Mouse (Mus musculus): ENCODE measurements at regions not wholly inside any gene's neighbourhood (a gene's known extent, or its start where the extent isn't known, plus 50 kb on each side); places are given as distances from the start of the nearest gene placed in this dataset.

DNA sequence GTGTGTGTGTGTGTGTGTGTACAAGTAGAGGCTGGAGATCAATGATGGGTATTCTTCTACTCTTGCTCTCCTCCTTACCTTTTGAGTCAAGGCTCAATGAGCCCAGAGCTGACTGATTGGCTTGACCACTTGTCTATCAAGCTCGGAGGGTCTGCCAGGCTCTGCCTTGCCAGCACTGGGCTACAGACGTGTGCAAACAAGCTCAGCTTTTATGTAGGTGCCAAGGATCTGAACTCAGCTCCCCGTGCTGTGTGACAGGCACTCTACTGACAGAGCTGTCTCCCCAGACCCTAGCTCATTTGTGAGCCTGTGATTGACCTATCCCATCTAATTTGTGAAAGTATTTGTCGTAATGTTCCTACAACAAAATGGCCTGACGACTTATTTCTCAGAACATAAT lies 54.2 kb upstream of the Cdc42bpa start:
- Histone ChIP-seq H3K4me1 (ENCODE audit: control insufficient read depth in 2 of 2, insufficient read depth in 2 of 2, low read length in 2 of 2) (no peaks in the 10 kb centered on the region), H3K9ac (ENCODE audit: low read length) (no peak overlapping the region), H3K27me3 (ENCODE audit: control insufficient read depth, insufficient read depth, low read length) (no peaks in the 10 kb centered on the region), H3K9me3 (ENCODE audit: control insufficient read depth, low read length) (0 out of 2 replicates have a peak, but pooled peaks cover 5% of the 10 kb centered on the region), H3K4me2 (ENCODE audit: low read length) (no peak overlapping the region), H3K4me3 (ENCODE audit: control insufficient read depth in 1 of 2, insufficient read depth in 1 of 2, low read depth in 1 of 2, low read length in 2 of 2) (no peak overlapping the region), H3K27ac (replicated peaks in 1 of 2; ENCODE audit: control insufficient read depth in 1 of 2, insufficient read depth in 1 of 2, low read depth in 2 of 2, low read length in 2 of 2) (no peak overlapping the region), H3K36me3 (ENCODE audit: control insufficient read depth, insufficient read depth, low read length) (no peaks in the 10 kb centered on the region)
- WGBS = 92% methylated on average over 5 of the region's 5 CpGs
- no peak for ATAC-seq (ENCODE audit: insufficient number of reproducible peaks, insufficient read depth, low FRiP score, low read depth)

- no peaks in the 10 kb centered on the region for H3K27me3 ChIP-seq (ENCODE audit: control insufficient read depth, insufficient read depth, low read length)
Measured at GRCm38 (mm10) chr1:179892711-179893110, 67.6 kb upstream of the Cdc42bpa start.

DNA sequence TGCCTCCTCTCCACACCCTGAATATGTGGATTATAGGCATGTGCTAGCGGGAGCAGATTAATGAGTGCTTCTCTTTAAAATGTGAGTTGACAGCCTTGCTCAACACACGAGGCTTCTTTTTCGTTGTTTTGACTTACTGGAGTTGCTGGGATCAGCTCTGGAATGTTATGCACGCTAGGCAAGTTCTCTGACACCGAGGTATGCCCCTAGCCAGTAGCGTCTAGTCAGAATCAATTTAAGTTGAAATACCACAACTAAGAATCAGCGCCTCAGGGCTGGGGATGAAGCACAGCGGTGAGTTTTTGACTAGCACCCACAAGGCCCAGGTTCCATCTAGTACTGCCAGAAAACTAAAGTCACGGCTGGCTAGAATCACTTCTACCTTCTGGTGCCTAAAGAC lies 72.4 kb upstream of the Cdc42bpa start:
- H3K4me3 ChIP-seq (ENCODE audit: control insufficient read depth in 1 of 2, insufficient read depth in 1 of 2, low read depth in 1 of 2, low read length in 2 of 2) = no peak overlapping the region
- H3K27me3 ChIP-seq (ENCODE audit: control insufficient read depth, insufficient read depth, low read length) = no peaks in the 10 kb centered on the region
- 50% methylated on average over 9 of the region's 9 CpGs for WGBS
- no peaks in the 10 kb centered on the region for H3K4me1 ChIP-seq (ENCODE audit: control insufficient read depth in 2 of 2, insufficient read depth in 2 of 2, low read length in 2 of 2)
- no peak for ATAC-seq (ENCODE audit: insufficient number of reproducible peaks, insufficient read depth, low FRiP score, low read depth)
- H3K36me3 ChIP-seq (ENCODE audit: control insufficient read depth, insufficient read depth, low read length) = no peaks in the 10 kb centered on the region
- H3K9me3 ChIP-seq (ENCODE audit: control insufficient read depth, low read length) = no peaks in the 10 kb centered on the region
- H3K9ac ChIP-seq (ENCODE audit: low read length) = no peak overlapping the region
- H3K4me2 ChIP-seq (ENCODE audit: low read length) = no peak overlapping the region
- no peak overlapping the region for H3K27ac ChIP-seq (replicated peaks in 1 of 2; ENCODE audit: control insufficient read depth in 1 of 2, insufficient read depth in 1 of 2, low read depth in 2 of 2, low read length in 2 of 2)

More at GRCm38 (mm10) chr1:179892711-179893110, 67.6 kb upstream of the Cdc42bpa start:
- Histone ChIP-seq H3K36me3 (ENCODE audit: control insufficient read depth, insufficient read depth, low read length) (no peaks in the 10 kb centered on the region), H3K27ac (replicated peaks in 1 of 2; ENCODE audit: control insufficient read depth in 1 of 2, insufficient read depth in 1 of 2, low read depth in 2 of 2, low read length in 2 of 2) (no peak overlapping the region), H3K9me3 (ENCODE audit: control insufficient read depth, low read length) (no peaks in the 10 kb centered on the region), H3K4me2 (ENCODE audit: low read length) (no peak overlapping the region), H3K4me1 (ENCODE audit: control insufficient read depth in 2 of 2, insufficient read depth in 2 of 2, low read length in 2 of 2) (no peaks in the 10 kb centered on the region), H3K4me3 (ENCODE audit: control insufficient read depth in 1 of 2, insufficient read depth in 1 of 2, low read depth in 1 of 2, low read length in 2 of 2) (no peak overlapping the region), H3K9ac (ENCODE audit: low read length) (no peak overlapping the region)
- ATAC-seq (ENCODE audit: insufficient number of reproducible peaks, insufficient read depth, low FRiP score, low read depth) = no peak
- WGBS = 88% methylated on average over 6 of the region's 6 CpGs

DNA sequence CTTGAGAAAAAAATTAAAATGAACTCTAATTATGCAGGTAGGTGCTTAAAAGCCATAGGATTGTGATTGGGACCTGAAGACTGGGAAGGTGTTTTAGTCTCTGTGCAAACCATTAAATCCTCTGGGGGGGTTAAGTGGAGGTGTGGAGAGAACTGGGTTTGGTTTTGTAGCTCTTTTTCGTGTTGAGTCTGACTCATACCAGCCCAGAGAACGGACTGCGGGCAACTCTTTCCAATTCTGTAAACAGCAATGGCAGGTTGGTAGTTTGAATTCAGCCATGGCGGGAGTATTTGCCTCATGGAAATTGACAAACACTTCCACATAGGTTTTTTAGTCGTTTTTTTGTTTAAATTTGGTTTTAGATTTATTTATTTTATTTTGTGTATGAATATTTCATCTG lies 77.7 kb upstream of the Ahctf1 start:
- Histone ChIP-seq H3K36me3 (ENCODE audit: control insufficient read depth, insufficient read depth, low read length) (no peaks in the 10 kb centered on the region), H3K27ac (replicated peaks in 1 of 2; ENCODE audit: control insufficient read depth in 1 of 2, insufficient read depth in 1 of 2, low read depth in 2 of 2, low read length in 2 of 2) (no peak overlapping the region), H3K4me2 (ENCODE audit: low read length) (no peak overlapping the region), H3K4me1 (ENCODE audit: control insufficient read depth in 2 of 2, insufficient read depth in 2 of 2, low read length in 2 of 2) (no peaks in the 10 kb centered on the region), H3K27me3 (ENCODE audit: control insufficient read depth, insufficient read depth, low read length) (no peaks in the 10 kb centered on the region), H3K4me3 (ENCODE audit: control insufficient read depth in 1 of 2, insufficient read depth in 1 of 2, low read depth in 1 of 2, low read length in 2 of 2) (no peak overlapping the region), H3K9ac (ENCODE audit: low read length) (no peak overlapping the region), H3K9me3 (ENCODE audit: control insufficient read depth, low read length) (no peaks in the 10 kb centered on the region)
- 78% methylated on average over 5 of the region's 5 CpGs for WGBS
- no peak for ATAC-seq (ENCODE audit: insufficient number of reproducible peaks, insufficient read depth, low FRiP score, low read depth)

- Histone ChIP-seq H3K27me3 (ENCODE audit: control insufficient read depth, insufficient read depth, low read length) (no peaks in the 10 kb centered on the region), H3K27ac (replicated peaks in 1 of 2; ENCODE audit: control insufficient read depth in 1 of 2, insufficient read depth in 1 of 2, low read depth in 2 of 2, low read length in 2 of 2) (no peak overlapping the region), H3K9ac (ENCODE audit: low read length) (no peak overlapping the region), H3K36me3 (ENCODE audit: control insufficient read depth, insufficient read depth, low read length) (no peaks in the 10 kb centered on the region), H3K4me1 (ENCODE audit: control insufficient read depth in 2 of 2, insufficient read depth in 2 of 2, low read length in 2 of 2) (no peaks in the 10 kb centered on the region), H3K9me3 (ENCODE audit: control insufficient read depth, low read length) (no peaks in the 10 kb centered on the region), H3K4me2 (ENCODE audit: low read length) (no peak overlapping the region), H3K4me3 (ENCODE audit: control insufficient read depth in 1 of 2, insufficient read depth in 1 of 2, low read depth in 1 of 2, low read length in 2 of 2) (no peak overlapping the region)
- no peak for ATAC-seq (ENCODE audit: insufficient number of reproducible peaks, insufficient read depth, low FRiP score, low read depth)
- WGBS = 64% methylated on average over 6 of the region's 6 CpGs
Measured at GRCm38 (mm10) chr1:179877893-179878292, 74.4 kb upstream of the Ahctf1 start.

GRCm38 (mm10) chr1:179873772-179874555 lies 70.5 kb upstream of the Ahctf1 start:
- Histone ChIP-seq H3K9me3 (ENCODE audit: control insufficient read depth, low read length) (no peaks in the 10 kb centered on the region), H3K36me3 (ENCODE audit: control insufficient read depth, insufficient read depth, low read length) (no peaks in the 10 kb centered on the region), H3K4me2 (ENCODE audit: low read length) (no peak overlapping the region), H3K27ac (replicated peaks in 1 of 2; ENCODE audit: control insufficient read depth in 1 of 2, insufficient read depth in 1 of 2, low read depth in 2 of 2, low read length in 2 of 2) (no peak overlapping the region), H3K9ac (ENCODE audit: low read length) (no peak overlapping the region), H3K4me3 (ENCODE audit: control insufficient read depth in 1 of 2, insufficient read depth in 1 of 2, low read depth in 1 of 2, low read length in 2 of 2) (no peak overlapping the region), H3K27me3 (ENCODE audit: control insufficient read depth, insufficient read depth, low read length) (no peaks in the 10 kb centered on the region), H3K4me1 (ENCODE audit: control insufficient read depth in 2 of 2, insufficient read depth in 2 of 2, low read length in 2 of 2) (no peaks in the 10 kb centered on the region)
- ATAC-seq (ENCODE audit: insufficient number of reproducible peaks, insufficient read depth, low FRiP score, low read depth) = no peak
- 54% methylated on average over 12 of the region's 12 CpGs for WGBS

- no peaks in the 10 kb centered on the region for H3K9me3 ChIP-seq (ENCODE audit: control insufficient read depth, low read length)
- H3K36me3 ChIP-seq (ENCODE audit: control insufficient read depth, insufficient read depth, low read length) = no peaks in the 10 kb centered on the region
- no peak overlapping the region for H3K4me3 ChIP-seq (ENCODE audit: control insufficient read depth in 1 of 2, insufficient read depth in 1 of 2, low read depth in 1 of 2, low read length in 2 of 2)
- ATAC-seq (ENCODE audit: insufficient number of reproducible peaks, insufficient read depth, low FRiP score, low read depth) = no peak
- no peak overlapping the region for H3K27ac ChIP-seq (replicated peaks in 1 of 2; ENCODE audit: control insufficient read depth in 1 of 2, insufficient read depth in 1 of 2, low read depth in 2 of 2, low read length in 2 of 2)
- no peak overlapping the region for H3K4me2 ChIP-seq (ENCODE audit: low read length)
- WGBS = 85% methylated on average over 3 of the region's 3 CpGs
- H3K4me1 ChIP-seq (ENCODE audit: control insufficient read depth in 2 of 2, insufficient read depth in 2 of 2, low read length in 2 of 2) = no peaks in the 10 kb centered on the region; a peak in 1 of 4 replicates
- no peaks in the 10 kb centered on the region for H3K27me3 ChIP-seq (ENCODE audit: control insufficient read depth, insufficient read depth, low read length)
- H3K9ac ChIP-seq (ENCODE audit: low read length) = no peak overlapping the region
Measured at GRCm38 (mm10) chr1:179871961-179872360, 68.5 kb upstream of the Ahctf1 start.

DNA sequence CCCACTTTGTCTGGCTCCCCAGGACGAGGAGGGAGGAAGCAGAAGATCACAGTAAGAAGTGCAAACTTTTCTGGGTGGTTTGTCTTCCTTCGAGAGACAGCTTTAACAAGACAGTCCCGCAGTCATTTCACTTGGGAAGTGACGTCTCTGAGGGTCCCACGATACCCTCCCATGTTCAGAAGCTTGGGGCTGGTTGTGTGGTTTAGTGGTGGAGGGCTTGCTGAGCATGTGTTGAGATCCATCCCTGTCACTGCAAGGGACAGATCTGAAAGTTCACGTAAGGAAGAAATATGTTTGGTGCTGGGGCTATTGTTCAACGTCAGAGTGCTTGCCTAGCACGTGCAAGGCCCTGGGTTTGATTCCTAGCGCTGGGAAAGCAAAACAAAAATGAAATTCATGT lies 65.2 kb upstream of the Ahctf1 start:
- no peaks in the 10 kb centered on the region for H3K27me3 ChIP-seq (ENCODE audit: control insufficient read depth, insufficient read depth, low read length)
- WGBS = 86% methylated on average over 9 of the region's 9 CpGs
- H3K9ac ChIP-seq (ENCODE audit: low read length) = no peak overlapping the region

More for the DNA sequence above, 65.2 kb upstream of the Ahctf1 start:
- no peak for ATAC-seq (ENCODE audit: insufficient number of reproducible peaks, insufficient read depth, low FRiP score, low read depth)
- Histone ChIP-seq H3K27ac (replicated peaks in 1 of 2; ENCODE audit: control insufficient read depth in 1 of 2, insufficient read depth in 1 of 2, low read depth in 2 of 2, low read length in 2 of 2) (no peak overlapping the region), H3K4me1 (ENCODE audit: control insufficient read depth in 2 of 2, insufficient read depth in 2 of 2, low read length in 2 of 2) (peaks cover 10 to 14% of the 10 kb centered on the region in 2 experiments; a peak in 3 of 4 replicates), H3K4me2 (ENCODE audit: low read length) (no peak overlapping the region), H3K9me3 (ENCODE audit: control insufficient read depth, low read length) (no peaks in the 10 kb centered on the region), H3K36me3 (ENCODE audit: control insufficient read depth, insufficient read depth, low read length) (no peaks in the 10 kb centered on the region), H3K4me3 (ENCODE audit: control insufficient read depth in 1 of 2, insufficient read depth in 1 of 2, low read depth in 1 of 2, low read length in 2 of 2) (no peak overlapping the region)

Data from heart, embryonic 14.5 days (tissue).